In the genomic region with DNA sequence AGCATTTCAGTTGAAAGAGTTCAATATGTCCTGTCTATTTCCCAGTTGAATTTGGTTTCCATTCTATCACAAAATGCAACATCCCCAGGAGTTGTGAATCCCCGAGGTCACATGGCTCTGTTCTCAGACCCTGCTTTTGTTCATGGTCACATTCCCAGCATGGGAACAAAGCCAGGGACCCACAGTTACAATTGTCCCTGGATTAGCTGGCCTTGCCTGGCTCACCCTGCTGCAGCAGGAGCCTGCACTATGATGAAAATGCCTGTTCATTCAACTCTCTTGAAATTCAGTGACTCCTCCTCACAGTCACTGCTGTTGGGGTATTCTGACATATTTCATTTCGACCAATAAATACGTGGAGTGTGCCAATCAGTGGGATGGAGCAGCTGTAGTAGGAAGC, we compare ENCODE assay signal across 21 mouse cellular contexts.
A peak's percentile ranks its signal among the peaks of the same experiment; 100 is the strongest.
DNase-seq lines count a peak whose midpoint lies in the region; ATAC-seq and TF ChIP-seq lines count a peak whose summit lies in the region.
"Had no signal": no experiment of that assay in that cellular context is flagged by ENCODE, and none has a peak within 500 bp of the region (broad histone marks: within the 10 kb centered on the region; RNA-seq: fewer than 3 reads in every experiment).

No protein-coding gene starts in this region.

- no peak for TF ChIP-seq CTCF in forebrain, postnatal 0 days (IDR thresholded peaks at IDR 0.05; ENCODE audit: low read depth)

- H3K4me3 ChIP-seq in forebrain, postnatal 0 days (ENCODE audit: low read depth, low read length), result no peak overlapping the region
- H3K4me3 ChIP-seq in forebrain, embryonic 15.5 days, result no peak overlapping the region
- no peak overlapping the region for H3K4me3 ChIP-seq in midbrain, embryonic 11.5 days (ENCODE audit: low read depth, low read length)
- no peak overlapping the region for H3K4me3 ChIP-seq in midbrain, embryonic 15.5 days
- H3K4me3 ChIP-seq in liver, embryonic 12.5 days, result no peak overlapping the region
- H3K4me3 ChIP-seq: heart, adult 2 months; limb, embryonic 10.5 days; neural tube, embryonic 13.5 days had no signal

- DNase-seq in forebrain, postnatal 0 days, result peak; percentile 27
- peak; percentile 88 for DNase-seq in midbrain, embryonic 11.5 days (ENCODE audit: low spot score, missing footprints)
- peak; percentile 17 for DNase-seq in embryo, embryonic 11 days
- no peak for DNase-seq in gastrocnemius, postnatal 4 days (ENCODE audit: low spot score in 2 of 2)
- DNase-seq: adrenal gland, adult 8-10 months; cerebellum, adult 11 months; cerebellum, postnatal 25 days; gastrocnemius, postnatal 10 days; heart, adult 2 months; heart, postnatal 4 days; lung, adult 18-20 months; lung, postnatal 14 days; right cerebral cortex, postnatal 14 days had no signal

- 4% methylated on average over 3 of the region's 3 CpGs for WGBS in forebrain, postnatal 0 days
- WGBS in forebrain, embryonic 15.5 days, result 4% methylated on average over 3 of the region's 3 CpGs
- WGBS in midbrain, embryonic 11.5 days, result 8% methylated on average over 3 of the region's 3 CpGs
- WGBS in midbrain, embryonic 15.5 days, result 5% methylated on average over 3 of the region's 3 CpGs
- 61% methylated on average over 3 of the region's 3 CpGs for WGBS in liver, embryonic 12.5 days (ENCODE audit: insufficient replicate concordance)

- no peak overlapping the region for H3K4me2 ChIP-seq in forebrain, postnatal 0 days (ENCODE audit: low read depth)
- H3K4me2 ChIP-seq in forebrain, embryonic 15.5 days (replicated peaks), result no peak overlapping the region
- no peak overlapping the region for H3K4me2 ChIP-seq in midbrain, embryonic 11.5 days
- H3K4me2 ChIP-seq in midbrain, embryonic 15.5 days, result no peak overlapping the region
- H3K4me2 ChIP-seq in liver, embryonic 12.5 days, result no peak overlapping the region
- H3K4me2 ChIP-seq: neural tube, embryonic 13.5 days had no signal

- no peak overlapping the region for H3K9ac ChIP-seq in forebrain, postnatal 0 days
- no peak overlapping the region for H3K9ac ChIP-seq in forebrain, embryonic 15.5 days (replicated peaks)
- H3K9ac ChIP-seq in midbrain, embryonic 11.5 days (ENCODE audit: low read length), result no peak overlapping the region
- H3K9ac ChIP-seq in midbrain, embryonic 15.5 days, result no peak overlapping the region
- no peak overlapping the region for H3K9ac ChIP-seq in liver, embryonic 12.5 days
- H3K9ac ChIP-seq: neural tube, embryonic 13.5 days had no signal

- H3K9me3 ChIP-seq in forebrain, postnatal 0 days (ENCODE audit: low read length), result no peaks in the 10 kb centered on the region
- H3K9me3 ChIP-seq in forebrain, embryonic 15.5 days, result no peaks in the 10 kb centered on the region
- H3K9me3 ChIP-seq in midbrain, embryonic 11.5 days (ENCODE audit: control insufficient read depth, low read length), result no peaks in the 10 kb centered on the region
- H3K9me3 ChIP-seq in midbrain, embryonic 15.5 days, result no peaks in the 10 kb centered on the region
- H3K9me3 ChIP-seq in liver, embryonic 12.5 days (replicated peaks), result 0 out of 2 replicates have a peak, but pooled peaks cover 2% of the 10 kb centered on the region
- H3K9me3 ChIP-seq: limb, embryonic 10.5 days; neural tube, embryonic 13.5 days had no signal

- no peaks in the 10 kb centered on the region for H3K36me3 ChIP-seq in forebrain, postnatal 0 days (ENCODE audit: insufficient read depth)
- H3K36me3 ChIP-seq in forebrain, embryonic 15.5 days, result no peaks in the 10 kb centered on the region
- no peaks in the 10 kb centered on the region for H3K36me3 ChIP-seq in midbrain, embryonic 11.5 days (ENCODE audit: control insufficient read depth, insufficient read depth, low read length)
- no peaks in the 10 kb centered on the region for H3K36me3 ChIP-seq in midbrain, embryonic 15.5 days (replicated peaks)
- no peaks in the 10 kb centered on the region for H3K36me3 ChIP-seq in liver, embryonic 12.5 days
- H3K36me3 ChIP-seq: limb, embryonic 10.5 days; neural tube, embryonic 13.5 days had no signal

- H3K4me1 ChIP-seq in forebrain, postnatal 0 days (ENCODE audit: insufficient read depth), result no peaks in the 10 kb centered on the region
- no peaks in the 10 kb centered on the region for H3K4me1 ChIP-seq in forebrain, embryonic 15.5 days
- H3K4me1 ChIP-seq in midbrain, embryonic 11.5 days (ENCODE audit: control insufficient read depth, insufficient read depth, low read length), result peaks cover 4% of the 10 kb centered on the region; the same call in 1 of the 2 replicates
- H3K4me1 ChIP-seq in midbrain, embryonic 15.5 days, result peaks cover 5% of the 10 kb centered on the region; the same call in 1 of the 2 replicates
- H3K4me1 ChIP-seq in liver, embryonic 12.5 days, result no peaks in the 10 kb centered on the region
- H3K4me1 ChIP-seq: limb, embryonic 10.5 days had no signal

- H3K27me3 ChIP-seq in forebrain, postnatal 0 days (ENCODE audit: insufficient read depth, low read length), result no peaks in the 10 kb centered on the region
- H3K27me3 ChIP-seq in forebrain, embryonic 15.5 days, result no peaks in the 10 kb centered on the region
- no peaks in the 10 kb centered on the region for H3K27me3 ChIP-seq in midbrain, embryonic 11.5 days (ENCODE audit: control insufficient read depth, insufficient read depth, low read length)
- no peaks in the 10 kb centered on the region for H3K27me3 ChIP-seq in midbrain, embryonic 15.5 days (replicated peaks)
- no peaks in the 10 kb centered on the region for H3K27me3 ChIP-seq in liver, embryonic 12.5 days (replicated peaks)
- H3K27me3 ChIP-seq: neural tube, embryonic 13.5 days had no signal

- no peak overlapping the region for H3K27ac ChIP-seq in forebrain, postnatal 0 days (ENCODE audit: low read depth, low read length)
- H3K27ac ChIP-seq in forebrain, embryonic 15.5 days (replicated peaks), result no peak overlapping the region
- H3K27ac ChIP-seq in midbrain, embryonic 11.5 days (ENCODE audit: low read depth, low read length), result no peak overlapping the region
- H3K27ac ChIP-seq in midbrain, embryonic 15.5 days, result no peak overlapping the region
- H3K27ac ChIP-seq in liver, embryonic 12.5 days, result no peak overlapping the region
- H3K27ac ChIP-seq: heart, adult 2 months; hindbrain, postnatal 0 days; kidney, postnatal 0 days; limb, embryonic 10.5 days; neural tube, embryonic 13.5 days had no signal

- ATAC-seq in forebrain, postnatal 0 days, result no peak
- ATAC-seq in forebrain, embryonic 15.5 days (replicated peaks), result no peak
- peak; percentile 93 for ATAC-seq in midbrain, embryonic 11.5 days (ENCODE audit: low FRiP score)
- ATAC-seq in midbrain, embryonic 15.5 days (replicated peaks), result no peak
- no peak for ATAC-seq in liver, embryonic 12.5 days
- ATAC-seq: hindbrain, postnatal 0 days; intestine, postnatal 0 days had no signal

Comparison
In these comparisons a context has a peak if more than half of its experiments do, and no peak if none do; other contexts are left out.
1. DNase-seq: peak in forebrain, postnatal 0 days (single experiment), midbrain, embryonic 11.5 days (single experiment) and embryo, embryonic 11 days (single experiment); none in gastrocnemius, postnatal 4 days (0 of 2).